Mouse (Mus musculus) thymus, postnatal 4 days (tissue): ENCODE data around the gene Tnfsf15.
A peak's percentile ranks its signal among the peaks of the same experiment; 100 is the strongest.

Experiments used
- DNase-seq: peaks from one replicate; pipeline ENCODE4 v3.0.0; 2021

Tnfsf15 gene

GRCm38 (mm10) chr4:63744693-63745171 lies at the start of gene Tnfsf15:
TSS of gene Tnfsf15 (minus strand) at chr4:63745113.
- DNase-seq = no peak

- DNase-seq = no peak
These were observed 47.4 kb upstream of the Tnfsf15 start for GRCm38 (mm10) chr4:63792328-63792727.

GRCm38 (mm10) chr4:63785466-63785865 lies 40.6 kb upstream of the Tnfsf15 start:
- DNase-seq = no peak

- no peak for DNase-seq
These were observed 38.9 kb upstream of the Tnfsf15 start for GRCm38 (mm10) chr4:63783826-63784225.

- DNase-seq = no peak
These were observed 38.2 kb upstream of the Tnfsf15 start for GRCm38 (mm10) chr4:63782970-63783613.

GRCm38 (mm10) chr4:63777223-63777622 lies 32.3 kb upstream of the Tnfsf15 start:
- no peak for DNase-seq

- DNase-seq = no peak
These were observed 28.6 kb upstream of the Tnfsf15 start for GRCm38 (mm10) chr4:63773306-63774090.

GRCm38 (mm10) chr4:63772514-63772913 lies 27.6 kb upstream of the Tnfsf15 start:
- no peak for DNase-seq

GRCm38 (mm10) chr4:63771291-63771690 lies 26.4 kb upstream of the Tnfsf15 start:
- no peak for DNase-seq

- DNase-seq = no peak
These were observed 24.2 kb upstream of the Tnfsf15 start for GRCm38 (mm10) chr4:63769161-63769560.

GRCm38 (mm10) chr4:63765050-63765449 lies 20.1 kb upstream of the Tnfsf15 start:
- no peak for DNase-seq

GRCm38 (mm10) chr4:63759931-63760330 lies 15.0 kb upstream of the Tnfsf15 start:
- no peak for DNase-seq

- DNase-seq = no peak
These were observed 12.7 kb upstream of the Tnfsf15 start for GRCm38 (mm10) chr4:63757527-63758154.

GRCm38 (mm10) chr4:63756072-63756471 lies 11.2 kb upstream of the Tnfsf15 start:
- no peak for DNase-seq

GRCm38 (mm10) chr4:63754467-63755020 lies 9.6 kb upstream of the Tnfsf15 start:
- DNase-seq = no peak

GRCm38 (mm10) chr4:63753855-63754254 lies 8.9 kb upstream of the Tnfsf15 start:
- no peak for DNase-seq

GRCm38 (mm10) chr4:63752687-63753523 lies 8.0 kb upstream of the Tnfsf15 start:
- DNase-seq = peak; percentile 39

- no peak for DNase-seq
These were observed 3.3 kb upstream of the Tnfsf15 start for GRCm38 (mm10) chr4:63748061-63748730.

GRCm38 (mm10) chr4:63745271-63745670 lies 358 bp upstream of the Tnfsf15 start:
- no peak for DNase-seq

GRCm38 (mm10) chr4:63743660-63744059 lies 1.3 kb downstream of the Tnfsf15 start:
- DNase-seq = no peak

GRCm38 (mm10) chr4:63742763-63743371 lies 2.0 kb downstream of the Tnfsf15 start:
- DNase-seq = no peak
